Mouse (Mus musculus): ENCODE results near the gene Odc1. TPM values are rescaled to one million over a fixed set of nuclear protein-coding genes. Genes with fewer than 3 reads are reported as not detected.

Gene Odc1
- polyA plus RNA-seq, 1 experiment from 2014 or later: 236 TPM

DNA sequence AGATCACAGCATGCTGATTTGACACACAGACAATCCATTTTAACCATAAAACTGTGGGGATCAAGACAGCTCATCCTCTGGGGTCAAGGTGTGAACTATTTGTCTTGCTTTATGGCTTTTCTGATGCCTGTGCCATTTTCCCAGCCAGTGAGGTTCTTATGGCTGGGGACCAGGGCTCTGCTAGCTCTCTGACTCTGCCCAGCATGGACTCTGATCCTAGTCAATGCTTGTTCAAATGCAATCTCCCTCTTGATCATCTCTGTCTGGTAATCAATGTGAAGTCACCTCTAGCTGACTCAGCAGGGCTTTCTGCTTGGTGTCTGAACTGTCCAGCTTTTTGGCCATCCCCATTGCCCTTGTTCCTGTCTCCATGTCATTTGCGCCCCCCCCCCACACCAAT lies 50.6 kb downstream of the Odc1 start:
- Histone ChIP-seq H3K9me3 (replicated peaks) (no peaks in the 10 kb centered on the region; the same call in 1 of the 2 replicates), H3K4me3 (no peak overlapping the region), H3K4me1 (no peaks in the 10 kb centered on the region), H3K27ac (no peak overlapping the region), H3K4me2 (no peak overlapping the region), H3K36me3 (ENCODE audit: poor library complexity, severe bottlenecking) (no peaks in the 10 kb centered on the region), H3K27me3 (no peaks in the 10 kb centered on the region), H3K9ac (no peak overlapping the region)
- 100% methylated on average over 1 of the region's 1 CpGs for WGBS
- ATAC-seq: no peak

Other genes starting within 250 kb of the Odc1 start
- gene Atp6v1c2, start 215.4 kb upstream of the Odc1 start, polyA plus RNA-seq (2015; fragmentation: Nextera tagmentation; extraction: Ambion mirVana): 0.82 and 0.96 TPM in 2 replicates
- 26.4 and 28.0 TPM in 2 replicates for gene Nol10, start 196.3 kb upstream of the Odc1 start, polyA plus RNA-seq (2015; fragmentation: Nextera tagmentation; extraction: Ambion mirVana)
- gene Hpcal1, start 146.1 kb downstream of the Odc1 start, polyA plus RNA-seq (2015; fragmentation: Nextera tagmentation; extraction: Ambion mirVana): 31.4 and 37.0 TPM in 2 replicates

Data from forebrain, embryonic 13.5 days (tissue).